Mouse (Mus musculus): ENCODE results near the gene Cwc25. TPM values are rescaled to one million over a fixed set of nuclear protein-coding genes. Genes with fewer than 3 reads are reported as not detected.

Gene Cwc25
- polyA plus RNA-seq, 1 experiment, result 14.6 TPM

GRCm38 (mm10) chr11:97701581-97702392, 64.6 kb downstream of the Cwc25 start:
- Histone ChIP-seq H3K27me3 (replicated peaks) (peaks cover 3% of the 10 kb centered on the region), H3K4me3 (replicated peaks) (peak overlapping the region; percentile 100), H3K9me3 (no peaks in the 10 kb centered on the region), H3K36me3 (replicated peaks; ENCODE audit: low read length) (peaks cover 22% of the 10 kb centered on the region), H3K4me1 (peaks cover 77% of the 10 kb centered on the region)
- TF ChIP-seq GATA1 (IDR thresholded peaks at IDR 0.05; ENCODE audit: borderline replicate concordance, low read length), result no peak
- TF ChIP-seq FLI1 (IDR thresholded peaks at IDR 0.05; ENCODE audit: low read length), result no peak

- Histone ChIP-seq H3K4me1 (peaks cover 75% of the 10 kb centered on the region), H3K9me3 (no peaks in the 10 kb centered on the region), H3K36me3 (replicated peaks; ENCODE audit: low read length) (peaks cover 14% of the 10 kb centered on the region), H3K27me3 (replicated peaks) (peaks cover 3% of the 10 kb centered on the region), H3K4me3 (replicated peaks) (peak overlapping the region; percentile 100)
- TF ChIP-seq GATA1 (IDR thresholded peaks at IDR 0.05; ENCODE audit: borderline replicate concordance, low read length), result no peak
- no peak for TF ChIP-seq FLI1 (IDR thresholded peaks at IDR 0.05; ENCODE audit: low read length)
Observed at GRCm38 (mm10) chr11:97700746-97701580, 65.4 kb downstream of the Cwc25 start.

- Histone ChIP-seq H3K4me3 (replicated peaks) (peak within 1 kb of the TSS; percentile 100), H3K4me1 (peaks cover 74% of the 10 kb centered on the region), H3K9me3 (no peaks in the 10 kb centered on the region), H3K27me3 (replicated peaks) (peaks cover 3% of the 10 kb centered on the region), H3K36me3 (replicated peaks; ENCODE audit: low read length) (peaks cover 10% of the 10 kb centered on the region)
- TF ChIP-seq GATA1 (IDR thresholded peaks at IDR 0.05; ENCODE audit: borderline replicate concordance, low read length), result no peak
- no peak for TF ChIP-seq FLI1 (IDR thresholded peaks at IDR 0.05; ENCODE audit: low read length)
Observed at GRCm38 (mm10) chr11:97700003-97700745, 66.2 kb downstream of the Cwc25 start, which contains the start of gene Pcgf2. Gene Pcgf2, minus strand, starts transcription at chr11:97700497.

- Histone ChIP-seq H3K27me3 (replicated peaks) (peaks cover 3% of the 10 kb centered on the region), H3K4me1 (peaks cover 68% of the 10 kb centered on the region), H3K4me3 (replicated peaks) (peak overlapping the region; percentile 100), H3K9me3 (no peaks in the 10 kb centered on the region), H3K36me3 (replicated peaks; ENCODE audit: low read length) (peaks cover 8% of the 10 kb centered on the region)
- no peak for TF ChIP-seq GATA1 (IDR thresholded peaks at IDR 0.05; ENCODE audit: borderline replicate concordance, low read length)
- TF ChIP-seq FLI1 (IDR thresholded peaks at IDR 0.05; ENCODE audit: low read length), result no peak
Observed at GRCm38 (mm10) chr11:97699626-97700002, 66.7 kb downstream of the Cwc25 start.

- H3K4me1 ChIP-seq, result peaks cover 62% of the 10 kb centered on the region
- peaks cover 3% of the 10 kb centered on the region for H3K27me3 ChIP-seq (replicated peaks)
- no peak for TF ChIP-seq FLI1 (IDR thresholded peaks at IDR 0.05; ENCODE audit: low read length)
- no peak for TF ChIP-seq GATA1 (IDR thresholded peaks at IDR 0.05; ENCODE audit: borderline replicate concordance, low read length)
- H3K4me3 ChIP-seq (replicated peaks), result peak overlapping the region; percentile 100
- H3K9me3 ChIP-seq, result no peaks in the 10 kb centered on the region
- H3K36me3 ChIP-seq (replicated peaks; ENCODE audit: low read length), result peaks cover 4% of the 10 kb centered on the region
Observed at GRCm38 (mm10) chr11:97698741-97699611, 67.4 kb downstream of the Cwc25 start.

- H3K36me3 ChIP-seq (replicated peaks; ENCODE audit: low read length), result peaks cover 12% of the 10 kb centered on the region
- peaks cover 3% of the 10 kb centered on the region for H3K27me3 ChIP-seq (replicated peaks)
- no peaks in the 10 kb centered on the region for H3K9me3 ChIP-seq
- H3K4me1 ChIP-seq, result peaks cover 58% of the 10 kb centered on the region
- no peak for TF ChIP-seq GATA1 (IDR thresholded peaks at IDR 0.05; ENCODE audit: borderline replicate concordance, low read length)
- peak overlapping the region; percentile 100 for H3K4me3 ChIP-seq (replicated peaks)
Observed at GRCm38 (mm10) chr11:97697891-97698529, 68.3 kb downstream of the Cwc25 start.

- TF ChIP-seq GATA1 (IDR thresholded peaks at IDR 0.05; ENCODE audit: borderline replicate concordance, low read length) (no peak), FLI1 (IDR thresholded peaks at IDR 0.05; ENCODE audit: low read length) (no peak)
- H3K4me3 ChIP-seq (replicated peaks), result no peak overlapping the region
- H3K9me3 ChIP-seq, result no peaks in the 10 kb centered on the region
- H3K27me3 ChIP-seq (replicated peaks), result peaks cover 3% of the 10 kb centered on the region
- peaks cover 54% of the 10 kb centered on the region for H3K4me1 ChIP-seq
- H3K36me3 ChIP-seq (replicated peaks; ENCODE audit: low read length), result peaks cover 19% of the 10 kb centered on the region
Observed at GRCm38 (mm10) chr11:97697199-97697890, 69.0 kb downstream of the Cwc25 start.

- Histone ChIP-seq H3K27me3 (replicated peaks) (peaks cover 3% of the 10 kb centered on the region), H3K36me3 (replicated peaks; ENCODE audit: low read length) (peaks cover 26% of the 10 kb centered on the region), H3K4me3 (replicated peaks) (no peak overlapping the region), H3K9me3 (no peaks in the 10 kb centered on the region), H3K4me1 (peaks cover 47% of the 10 kb centered on the region)
- no peak for TF ChIP-seq GATA1 (IDR thresholded peaks at IDR 0.05; ENCODE audit: borderline replicate concordance, low read length)
- no peak for TF ChIP-seq FLI1 (IDR thresholded peaks at IDR 0.05; ENCODE audit: low read length)
Observed at GRCm38 (mm10) chr11:97696669-97697068, 69.7 kb downstream of the Cwc25 start.

Data from megakaryocyte, embryonic 14.5 days (primary cell).